Mouse (Mus musculus) erythroblast, embryonic 14.5 days (primary cell): ENCODE results near the gene Olfr822.
"Not testable (repeated sequence)": the region's sequence is repeated elsewhere in the genome, so short reads cannot be mapped to it uniquely, and the experiment has no call there.

Experiments used
- GATA1 ChIP-seq: IDR thresholded peaks from 2 replicates; pipeline ENCODE4 v1.6.1; 2012; ENCODE audit warnings: low read length, inconsistent platforms, mixed read lengths
- TAL1 ChIP-seq: IDR thresholded peaks from 3 replicates; pipeline ENCODE4 v1.6.1; 2012; ENCODE audit warnings: low read length, inconsistent platforms, mixed read lengths

GRCm38 (mm10) chr10:130116045-130116444, 45.0 kb downstream of the Olfr822 start:
- TF ChIP-seq GATA1, TAL1: not testable (repeated sequence)
